Mouse (Mus musculus) fat pad, adult 2 months (tissue): Measurements from ENCODE around the gene Vstm2a.

ENCODE experiments used
- DNase-seq: peaks from one replicate; pipeline ENCODE4 v3.0.0-alpha.2; 2011; ENCODE audit warnings: low read depth, low spot score; ENCODE audit errors: extremely low read depth

The Vstm2a gene

DNA sequence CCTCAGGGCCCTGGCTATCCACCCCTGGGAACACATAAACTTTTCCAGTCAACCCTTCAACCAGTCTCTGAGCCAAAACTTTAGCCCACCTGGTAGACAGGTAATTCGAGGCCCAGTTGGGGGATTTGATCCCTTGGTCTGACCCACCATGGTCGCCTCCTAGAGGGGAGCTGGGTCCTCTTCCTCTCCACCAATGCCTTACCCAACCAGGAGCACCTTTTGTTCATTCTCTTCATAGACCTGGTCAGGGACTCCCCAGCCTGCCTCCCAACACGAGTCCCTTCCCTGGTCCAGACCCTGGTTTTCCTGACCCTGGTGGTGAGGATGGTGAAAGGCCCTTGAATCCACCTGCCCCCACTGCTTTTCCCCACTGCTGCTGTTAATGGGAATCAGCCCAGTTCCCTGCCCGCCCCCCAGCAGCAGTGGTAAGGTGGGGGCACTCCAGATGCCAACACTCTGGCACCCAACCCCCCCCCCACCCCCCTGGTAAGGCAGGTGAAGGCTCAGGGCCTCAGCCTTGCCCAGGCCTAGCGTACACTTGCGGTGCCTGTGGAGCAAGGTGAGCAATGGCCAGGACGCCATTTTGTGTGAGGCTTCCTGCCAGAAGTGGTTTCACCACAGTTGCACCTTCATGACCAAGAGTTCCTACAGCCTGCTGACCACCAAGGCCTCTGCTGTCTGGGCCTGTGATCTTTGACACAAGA, 182.2 kb downstream of the Vstm2a start:
- no peak for DNase-seq
